ENCODE assay signal across 8 mouse cellular contexts in genomic region chr7:77771711-77772449, GRCm38 (mm10).
DNase-seq lines count a peak whose midpoint lies in the region; ATAC-seq lines count a peak whose summit lies in the region.

No protein-coding gene starts in this region.

- 54% methylated on average over 11 of the region's 11 CpGs for WGBS in heart, embryonic 12.5 days
- WGBS in embryonic facial prominence, embryonic 10.5 days: 72% methylated on average over 11 of the region's 11 CpGs
- 39% methylated on average over 11 of the region's 11 CpGs for WGBS in hindbrain, embryonic 15.5 days

- H3K9ac ChIP-seq in heart, embryonic 12.5 days: no peak overlapping the region
- H3K9ac ChIP-seq in hindbrain, embryonic 15.5 days: no peak overlapping the region

- H3K4me3 ChIP-seq in heart, embryonic 12.5 days: no peak overlapping the region
- no peak overlapping the region for H3K4me3 ChIP-seq in embryonic facial prominence, embryonic 10.5 days
- H3K4me3 ChIP-seq in hindbrain, embryonic 15.5 days: no peak overlapping the region; the same call in 1 of the 2 replicates

- peak; percentile 73 for ATAC-seq in heart, embryonic 12.5 days (ENCODE audit: insufficient number of reproducible peaks, low FRiP score)
- ATAC-seq in hindbrain, embryonic 15.5 days (ENCODE audit: low FRiP score, low read depth): peak; percentile 89
- ATAC-seq in megakaryocyte progenitor cell, adult 5-6 weeks (replicated peaks; ENCODE audit: poor library complexity): no peak
- no peak for ATAC-seq in erythroid progenitor cell, adult 5-6 weeks (replicated peaks; ENCODE audit: low FRiP score, poor library complexity, severe bottlenecking)

- DNase-seq in heart, adult 11 months: no peak
- peak; percentile 27 for DNase-seq in embryonic facial prominence, embryonic 10.5 days (ENCODE audit: low spot score)
- DNase-seq in left cerebral cortex, adult 11 months (ENCODE audit: low spot score): peak; percentile 52
- peak; percentile 2 for DNase-seq in retina, adult 2 months (ENCODE audit: low read depth, low spot score)

- no peaks in the 10 kb centered on the region for H3K27me3 ChIP-seq in heart, embryonic 12.5 days (replicated peaks)
- no peaks in the 10 kb centered on the region for H3K27me3 ChIP-seq in embryonic facial prominence, embryonic 10.5 days (replicated peaks; ENCODE audit: low read depth, poor library complexity, severe bottlenecking)
- no peaks in the 10 kb centered on the region for H3K27me3 ChIP-seq in hindbrain, embryonic 15.5 days

- H3K4me1 ChIP-seq in heart, embryonic 12.5 days (replicated peaks): no peaks in the 10 kb centered on the region
- 0 out of 2 replicates have a peak, but pooled peaks cover 4% of the 10 kb centered on the region for H3K4me1 ChIP-seq in embryonic facial prominence, embryonic 10.5 days
- peaks cover 9% of the 10 kb centered on the region for H3K4me1 ChIP-seq in hindbrain, embryonic 15.5 days (replicated peaks)

- no peaks in the 10 kb centered on the region for H3K36me3 ChIP-seq in heart, embryonic 12.5 days
- H3K36me3 ChIP-seq in embryonic facial prominence, embryonic 10.5 days (replicated peaks): no peaks in the 10 kb centered on the region
- no peaks in the 10 kb centered on the region for H3K36me3 ChIP-seq in hindbrain, embryonic 15.5 days

- H3K9me3 ChIP-seq in heart, embryonic 12.5 days (replicated peaks): no peaks in the 10 kb centered on the region
- H3K9me3 ChIP-seq in embryonic facial prominence, embryonic 10.5 days: no peaks in the 10 kb centered on the region
- H3K9me3 ChIP-seq in hindbrain, embryonic 15.5 days: no peaks in the 10 kb centered on the region

- peak overlapping the region; percentile 41; the same call in 1 of the 2 replicates for H3K4me2 ChIP-seq in heart, embryonic 12.5 days
- peak overlapping the region; percentile 45 for H3K4me2 ChIP-seq in hindbrain, embryonic 15.5 days

- no peak overlapping the region for H3K27ac ChIP-seq in heart, embryonic 12.5 days (ENCODE audit: poor library complexity, severe bottlenecking)
- no peak overlapping the region for H3K27ac ChIP-seq in embryonic facial prominence, embryonic 10.5 days (replicated peaks)
- no peak overlapping the region; the same call in 1 of the 2 replicates for H3K27ac ChIP-seq in hindbrain, embryonic 15.5 days (replicated peaks)

Comparison
In these comparisons a context has a peak if more than half of its experiments do, and no peak if none do; other contexts are left out.
1. ATAC-seq: peak in heart, embryonic 12.5 days (single experiment) and hindbrain, embryonic 15.5 days (single experiment); none in megakaryocyte progenitor cell, adult 5-6 weeks (single experiment) and erythroid progenitor cell, adult 5-6 weeks (single experiment).